Mouse (Mus musculus) hindbrain, embryonic 15.5 days (tissue): ENCODE data around the gene Txnrd3. TPM values are rescaled to one million over a fixed set of nuclear protein-coding genes. Genes with fewer than 3 reads are reported as not detected.

Experiments used
- ATAC-seq: fragments of 200-750 bp; cut with Nextera tagmentation; 2 replicates; pipeline ENCODE4 v1.8.0; 2017; ENCODE audit warnings: low read depth, moderate number of reproducible peaks, moderate TSS enrichment; ENCODE audit not compliant: low FRiP score
- H3K27ac ChIP-seq: fragments of 300-500 bp; sonication (generic); replicated peaks from 2 replicates; pipeline ENCODE4 v1.5.1; 2015; ENCODE audit warnings: mild to moderate bottlenecking, inconsistent platforms
- H3K27me3 ChIP-seq: fragments of 300-500 bp; sonication (generic); 2 replicates; pipeline ENCODE4 v1.6.1; 2015; ENCODE audit warnings: control low read depth, inconsistent platforms
- H3K36me3 ChIP-seq: fragments of 300-500 bp; sonication (generic); 2 replicates; pipeline ENCODE4 v1.6.1; 2015; ENCODE audit warnings: control low read depth, inconsistent platforms
- H3K4me1 ChIP-seq: fragments of 300-500 bp; sonication (generic); replicated peaks from 2 replicates; pipeline ENCODE4 v1.6.1; 2015; ENCODE audit warnings: control low read depth, inconsistent platforms
- H3K4me2 ChIP-seq: fragments of 300-500 bp; sonication (generic); 2 replicates; pipeline ENCODE4 v1.6.1; 2015; ENCODE audit warnings: moderate library complexity, mild to moderate bottlenecking, inconsistent platforms
- H3K4me3 ChIP-seq: fragments of 300-500 bp; sonication (generic); 2 replicates; pipeline ENCODE4 v1.5.1; 2015; ENCODE audit warnings: mild to moderate bottlenecking, inconsistent platforms
- H3K9ac ChIP-seq: fragments of 300-500 bp; sonication (generic); 2 replicates; pipeline ENCODE4 v1.6.1; 2015; ENCODE audit warnings: inconsistent platforms
- H3K9me3 ChIP-seq: fragments of 300-500 bp; sonication (generic); 2 replicates; pipeline ENCODE4 v1.6.1; 2016; ENCODE audit warnings: control low read depth, inconsistent platforms
- WGBS: fragments of 180-500 bp; shearing (Covaris S2); methylation state at CpG from one replicate; pipeline ENCODE4 v1.1.7; 2015; 5-methylcytosine and 5-hydroxymethylcytosine counted together
- polyA plus RNA-seq: library from polyadenylated mRNA; unstranded; fragments of >200 nt; fragmentation: Nextera tagmentation; extraction: Ambion mirVana; gene quantifications from 2 replicates; pipeline ENCODE4 v1.2.1, GENCODE M21; 2015

Gene Txnrd3
- polyA plus RNA-seq, 1 experiment from 2014 or later = 16.5 TPM

GRCm38 (mm10) chr6:89628045-89628785, 15.6 kb upstream of the Txnrd3 start:
- Histone ChIP-seq H3K4me1 (peaks cover 7% of the 10 kb centered on the region), H3K9me3 (no peaks in the 10 kb centered on the region), H3K4me2 (no peak overlapping the region), H3K27me3 (no peaks in the 10 kb centered on the region), H3K9ac (no peak overlapping the region), H3K36me3 (no peaks in the 10 kb centered on the region), H3K4me3 (no peak overlapping the region), H3K27ac (no peak overlapping the region)
- no peak for ATAC-seq
- WGBS = 61% methylated on average over 8 of the region's 8 CpGs

GRCm38 (mm10) chr6:89631809-89632562, 11.8 kb upstream of the Txnrd3 start:
- H3K4me2 ChIP-seq = peak overlapping the region; percentile 26; the same call in 1 of the 2 replicates
- 12% methylated on average over 10 of the region's 10 CpGs for WGBS
- peaks cover 9% of the 10 kb centered on the region for H3K4me1 ChIP-seq
- H3K9ac ChIP-seq = no peak overlapping the region
- H3K27ac ChIP-seq = no peak overlapping the region
- H3K9me3 ChIP-seq = no peaks in the 10 kb centered on the region
- peak; percentile 65 for ATAC-seq
- H3K27me3 ChIP-seq = no peaks in the 10 kb centered on the region
- H3K4me3 ChIP-seq = no peak overlapping the region
- H3K36me3 ChIP-seq = no peaks in the 10 kb centered on the region

DNA sequence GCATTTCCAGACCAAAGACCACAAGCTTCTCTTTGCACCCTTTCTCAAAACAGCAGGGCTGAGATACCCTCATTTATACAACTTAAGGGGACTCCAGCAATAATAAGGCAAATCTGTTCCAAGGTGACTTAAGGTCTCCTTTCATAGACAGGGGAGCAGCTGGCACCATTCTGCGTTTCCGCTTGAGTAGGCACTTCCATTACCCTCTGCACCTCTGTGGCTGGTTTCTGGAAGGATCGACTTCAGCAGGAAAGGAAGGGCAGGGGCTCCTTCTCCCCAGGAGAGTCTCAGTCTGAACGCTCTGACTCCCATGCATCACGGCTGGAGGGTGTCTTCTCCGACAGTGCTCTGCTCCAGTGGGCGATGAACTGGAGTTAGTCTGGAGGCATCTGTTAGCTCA, 10.7 kb upstream of the Txnrd3 start:
- ATAC-seq = no peak
- peaks cover 9% of the 10 kb centered on the region for H3K4me1 ChIP-seq
- no peaks in the 10 kb centered on the region for H3K9me3 ChIP-seq
- WGBS = 46% methylated on average over 7 of the region's 7 CpGs
- no peaks in the 10 kb centered on the region for H3K27me3 ChIP-seq
- no peak overlapping the region for H3K9ac ChIP-seq
- no peak overlapping the region for H3K4me3 ChIP-seq
- H3K36me3 ChIP-seq = no peaks in the 10 kb centered on the region
- H3K27ac ChIP-seq = no peak overlapping the region
- H3K4me2 ChIP-seq = no peak overlapping the region

DNA sequence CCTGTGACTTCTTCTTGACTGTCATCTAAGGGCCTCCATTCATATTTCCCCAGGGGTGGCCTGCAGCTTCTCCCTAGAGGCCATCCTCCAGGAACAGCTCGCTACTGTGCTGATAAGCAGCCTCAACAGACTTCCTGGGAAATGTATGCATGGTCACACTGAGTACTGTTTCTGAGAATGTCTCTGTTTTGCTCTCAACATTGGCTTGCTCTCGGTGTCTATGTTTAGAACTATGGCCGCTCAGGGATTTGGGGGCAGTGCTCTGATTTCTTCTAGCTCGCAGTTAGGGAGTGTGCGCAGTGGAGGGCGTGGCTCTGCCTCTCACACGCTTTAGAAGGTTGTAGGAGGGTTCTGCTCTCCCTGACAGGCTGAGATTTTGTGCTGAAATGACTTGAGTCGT, 9.4 kb upstream of the Txnrd3 start:
- WGBS = 50% methylated on average over 8 of the region's 8 CpGs
- H3K4me2 ChIP-seq = no peak overlapping the region
- H3K4me1 ChIP-seq = peaks cover 9% of the 10 kb centered on the region
- no peak for ATAC-seq
- no peak overlapping the region for H3K27ac ChIP-seq
- H3K36me3 ChIP-seq = no peaks in the 10 kb centered on the region
- no peaks in the 10 kb centered on the region for H3K9me3 ChIP-seq
- no peaks in the 10 kb centered on the region for H3K27me3 ChIP-seq
- H3K9ac ChIP-seq = no peak overlapping the region
- no peak overlapping the region for H3K4me3 ChIP-seq

DNA sequence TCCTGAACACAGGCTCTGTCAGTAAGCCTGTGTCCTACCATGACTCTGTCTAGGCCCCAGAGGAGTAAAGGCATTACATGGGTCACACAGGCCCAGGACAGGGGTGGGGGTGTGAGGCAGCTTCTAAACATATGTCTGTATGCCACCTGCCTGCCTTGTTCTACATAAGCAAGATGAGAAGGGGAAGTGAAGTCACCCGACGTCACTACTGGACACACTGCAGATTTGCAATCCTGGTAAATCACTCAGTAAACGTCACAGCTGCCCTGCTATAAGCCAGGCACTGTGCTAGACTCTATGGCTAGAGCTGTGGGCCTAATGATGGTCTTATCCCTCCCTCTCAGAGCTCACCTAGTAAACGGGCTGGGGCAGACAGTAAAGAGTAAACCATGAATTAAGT, 5.8 kb upstream of the Txnrd3 start:
- no peak for ATAC-seq
- 84% methylated on average over 4 of the region's 4 CpGs for WGBS
- no peaks in the 10 kb centered on the region for H3K27me3 ChIP-seq
- no peak overlapping the region for H3K4me3 ChIP-seq
- H3K9ac ChIP-seq = no peak overlapping the region
- H3K4me1 ChIP-seq = peaks cover 4% of the 10 kb centered on the region; the same call in 1 of the 2 replicates
- H3K36me3 ChIP-seq = no peaks in the 10 kb centered on the region
- H3K27ac ChIP-seq = no peak overlapping the region
- no peaks in the 10 kb centered on the region for H3K9me3 ChIP-seq
- no peak overlapping the region for H3K4me2 ChIP-seq

GRCm38 (mm10) chr6:89639025-89639424, 4.8 kb upstream of the Txnrd3 start:
- H3K4me1 ChIP-seq = no peaks in the 10 kb centered on the region
- H3K9ac ChIP-seq = no peak overlapping the region
- WGBS = 36% methylated on average over 2 of the region's 2 CpGs
- H3K27ac ChIP-seq = no peak overlapping the region
- H3K9me3 ChIP-seq = no peaks in the 10 kb centered on the region
- no peak for ATAC-seq
- no peak overlapping the region for H3K4me2 ChIP-seq
- H3K36me3 ChIP-seq = no peaks in the 10 kb centered on the region
- H3K4me3 ChIP-seq = no peak overlapping the region
- no peaks in the 10 kb centered on the region for H3K27me3 ChIP-seq

- Histone ChIP-seq H3K27ac (peak overlapping the region; percentile 84), H3K4me1 (peaks cover 7% of the 10 kb centered on the region; the same call in 1 of the 2 replicates), H3K9me3 (no peaks in the 10 kb centered on the region), H3K36me3 (no peaks in the 10 kb centered on the region), H3K4me3 (peak overlapping the region; percentile 81), H3K4me2 (peak overlapping the region; percentile 86), H3K9ac (peak overlapping the region; percentile 71), H3K27me3 (no peaks in the 10 kb centered on the region)
- under 1% methylated on average over 40 of the region's 41 CpGs for WGBS
- peak; percentile 88 for ATAC-seq
Observed at GRCm38 (mm10) chr6:89644271-89645075, 685 bp downstream of the Txnrd3 start.

DNA sequence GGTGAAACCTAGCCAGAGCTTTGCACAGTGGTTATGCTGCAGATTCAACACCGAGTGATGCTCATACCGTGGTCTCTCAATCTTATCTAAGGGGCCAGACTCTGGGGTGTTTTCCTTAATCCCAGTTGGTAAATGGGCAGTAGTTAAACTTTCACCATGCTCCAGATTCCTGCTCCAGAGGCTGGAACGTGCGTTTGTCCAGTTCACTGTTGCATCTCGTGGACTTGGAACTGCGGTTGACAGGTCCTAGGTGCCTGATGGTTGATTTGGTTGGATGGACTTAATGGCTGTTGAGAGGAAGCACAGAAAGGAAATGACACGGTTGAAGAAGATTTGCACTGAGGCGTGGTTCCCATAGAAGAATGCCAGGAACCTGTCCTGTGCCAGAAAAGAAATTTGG, 6.1 kb downstream of the Txnrd3 start:
- H3K4me2 ChIP-seq = no peak overlapping the region
- H3K9me3 ChIP-seq = no peaks in the 10 kb centered on the region
- peaks cover 6% of the 10 kb centered on the region; the same call in 1 of the 2 replicates for H3K4me1 ChIP-seq
- H3K9ac ChIP-seq = no peak overlapping the region
- ATAC-seq = no peak
- 90% methylated on average over 8 of the region's 8 CpGs for WGBS
- 0 out of 2 replicates have a peak, but pooled peaks cover 2% of the 10 kb centered on the region for H3K36me3 ChIP-seq
- H3K27me3 ChIP-seq = no peaks in the 10 kb centered on the region
- no peak overlapping the region for H3K27ac ChIP-seq
- no peak overlapping the region for H3K4me3 ChIP-seq

- Histone ChIP-seq H3K4me3 (no peak overlapping the region), H3K4me2 (no peak overlapping the region), H3K4me1 (no peaks in the 10 kb centered on the region), H3K27me3 (no peaks in the 10 kb centered on the region), H3K9ac (no peak overlapping the region), H3K27ac (no peak overlapping the region), H3K36me3 (0 out of 2 replicates have a peak, but pooled peaks cover 10% of the 10 kb centered on the region), H3K9me3 (no peaks in the 10 kb centered on the region)
- no peak for ATAC-seq
Observed at GRCm38 (mm10) chr6:89651770-89652169, 8.0 kb downstream of the Txnrd3 start.

DNA sequence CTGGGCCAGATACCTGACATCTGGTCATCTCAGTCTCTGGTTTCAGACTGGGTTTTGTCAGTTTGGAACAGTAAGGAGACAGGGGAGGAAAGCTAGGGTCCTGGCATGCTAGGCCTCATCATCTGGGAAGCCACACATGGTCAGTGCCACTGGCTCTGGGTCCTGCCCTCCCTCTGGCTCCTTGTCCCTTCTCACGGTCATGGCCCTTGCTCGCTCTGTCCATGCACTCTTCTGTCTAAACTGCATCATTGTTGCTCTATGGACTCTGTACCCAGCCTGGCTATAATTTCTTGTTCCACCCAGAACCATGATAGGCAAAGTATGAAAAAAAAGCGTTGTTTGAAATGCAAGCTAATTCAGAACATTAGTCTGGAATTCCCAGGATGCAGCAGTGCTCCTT, 11.2 kb downstream of the Txnrd3 start:
- H3K36me3 ChIP-seq = 0 out of 2 replicates have a peak, but pooled peaks cover 10% of the 10 kb centered on the region
- H3K9ac ChIP-seq = no peak overlapping the region
- H3K4me2 ChIP-seq = no peak overlapping the region
- H3K4me3 ChIP-seq = no peak overlapping the region
- ATAC-seq = no peak
- no peaks in the 10 kb centered on the region for H3K27me3 ChIP-seq
- H3K27ac ChIP-seq = no peak overlapping the region
- 93% methylated on average over 3 of the region's 3 CpGs for WGBS
- no peaks in the 10 kb centered on the region for H3K9me3 ChIP-seq
- H3K4me1 ChIP-seq = no peaks in the 10 kb centered on the region

DNA sequence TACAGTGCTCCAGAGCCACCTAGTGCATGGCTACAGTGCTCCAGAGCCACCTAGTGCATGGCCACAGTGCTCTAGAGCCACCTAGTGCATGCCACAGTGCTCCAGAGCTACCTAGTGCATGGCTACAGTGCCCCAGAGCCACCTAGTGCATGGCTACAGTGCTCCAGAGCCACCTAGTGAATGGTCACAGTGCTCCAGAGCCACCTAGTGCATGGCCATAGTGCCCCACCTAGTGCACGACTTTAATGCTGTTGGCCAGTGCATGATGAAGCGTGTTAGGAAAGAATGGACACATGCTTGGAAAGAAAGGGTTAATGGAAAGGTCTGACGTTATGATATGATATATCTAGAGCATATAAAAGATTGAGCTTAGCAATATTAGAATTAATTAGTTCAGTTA, 14.6 kb downstream of the Txnrd3 start:
- no peak for ATAC-seq
- Histone ChIP-seq H3K27me3 (no peaks in the 10 kb centered on the region), H3K9me3 (no peaks in the 10 kb centered on the region), H3K27ac (no peak overlapping the region), H3K36me3 (0 out of 2 replicates have a peak, but pooled peaks cover 8% of the 10 kb centered on the region), H3K4me1 (no peaks in the 10 kb centered on the region), H3K9ac (no peak overlapping the region), H3K4me3 (no peak overlapping the region), H3K4me2 (no peak overlapping the region)
- WGBS = 77% methylated on average over 3 of the region's 3 CpGs

- no peak for ATAC-seq
- H3K4me3 ChIP-seq = no peak overlapping the region
- no peaks in the 10 kb centered on the region for H3K27me3 ChIP-seq
- H3K9me3 ChIP-seq = no peaks in the 10 kb centered on the region
- no peaks in the 10 kb centered on the region for H3K4me1 ChIP-seq
- H3K9ac ChIP-seq = no peak overlapping the region
- no peak overlapping the region for H3K27ac ChIP-seq
- WGBS = 85% methylated on average over 6 of the region's 6 CpGs
- no peak overlapping the region for H3K4me2 ChIP-seq
- 0 out of 2 replicates have a peak, but pooled peaks cover 13% of the 10 kb centered on the region for H3K36me3 ChIP-seq
Observed at GRCm38 (mm10) chr6:89658931-89659330, 15.1 kb downstream of the Txnrd3 start.
